8 mouse cellular contexts compared by ENCODE assay signal in the genomic region with DNA sequence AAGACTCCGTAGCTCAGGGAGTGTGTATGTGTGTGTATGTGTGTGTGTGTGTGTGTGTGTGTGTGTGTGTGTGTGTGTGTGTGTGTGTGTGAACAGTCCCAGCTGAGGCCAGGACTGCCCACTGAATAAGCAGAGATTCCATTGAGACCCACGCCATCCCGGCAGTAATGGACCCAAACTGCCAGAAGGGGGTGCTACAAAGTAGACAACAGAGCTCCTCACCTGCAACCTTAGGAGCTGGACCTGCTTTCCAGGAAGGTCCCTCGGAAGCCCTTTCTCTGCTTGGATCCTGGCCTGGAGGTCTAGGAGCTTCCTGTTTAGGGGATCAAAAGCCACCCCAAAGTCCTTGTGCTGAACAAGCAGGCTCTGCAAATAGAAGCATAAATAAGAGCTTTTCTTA. TPM values are rescaled to one million over a fixed set of nuclear protein-coding genes. Genes with fewer than 3 reads are reported as not detected.
DNase-seq lines count a peak whose midpoint lies in the region; ATAC-seq and TF ChIP-seq lines count a peak whose summit lies in the region.

No protein-coding gene starts in this region.

- ATAC-seq in forebrain, embryonic 15.5 days (replicated peaks) = no peak
- no peak for ATAC-seq in limb, embryonic 11.5 days (ENCODE audit: insufficient number of reproducible peaks, low FRiP score, low TSS enrichment, low read depth)

- H3K9ac ChIP-seq in forebrain, embryonic 15.5 days (replicated peaks) = no peak overlapping the region
- H3K9ac ChIP-seq in limb, embryonic 11.5 days (ENCODE audit: low read length) = no peak overlapping the region

- WGBS in forebrain, embryonic 10.5 days = 28% methylated on average over 4 of the region's 4 CpGs
- 28% methylated on average over 4 of the region's 4 CpGs for WGBS in forebrain, embryonic 15.5 days
- WGBS in limb, embryonic 11.5 days = 23% methylated on average over 4 of the region's 4 CpGs

- H3K27me3 ChIP-seq in forebrain, embryonic 10.5 days (ENCODE audit: poor library complexity, severe bottlenecking) = no peaks in the 10 kb centered on the region
- no peaks in the 10 kb centered on the region for H3K27me3 ChIP-seq in forebrain, embryonic 15.5 days
- H3K27me3 ChIP-seq in testis, adult 2 months (ENCODE audit: control insufficient read depth, insufficient read depth, low read length) = no peaks in the 10 kb centered on the region
- no peaks in the 10 kb centered on the region for H3K27me3 ChIP-seq in limb, embryonic 11.5 days (ENCODE audit: control insufficient read depth, insufficient read depth, low read length)

- H3K4me3 ChIP-seq in forebrain, embryonic 10.5 days = no peak overlapping the region
- H3K4me3 ChIP-seq in forebrain, embryonic 15.5 days = no peak overlapping the region
- no peak overlapping the region for H3K4me3 ChIP-seq in testis, adult 2 months (ENCODE audit: control insufficient read depth, low read depth, low read length)
- H3K4me3 ChIP-seq in limb, embryonic 11.5 days (ENCODE audit: low read depth, low read length) = no peak overlapping the region

- peak; percentile 57; the same call in 1 of the 2 replicates for TF ChIP-seq CTCF in testis, adult 2 months (IDR thresholded peaks at IDR 0.05; ENCODE audit: control insufficient read depth, insufficient read depth, insufficient replicate concordance, low read depth, low read length)

- DNase-seq in forebrain, embryonic 10.5 days (ENCODE audit: extremely low spot score, low spot score) = peak; percentile 63
- no peak for DNase-seq in testis, postnatal 14 days (ENCODE audit: low spot score)
- peak; percentile 44 for DNase-seq in cerebellum, adult 9-11 months
- DNase-seq in heart, postnatal 36 days = peak; percentile 54 to 70
- peak; percentile 83 for DNase-seq in limb, embryonic 11.5 days (ENCODE audit: low spot score)
- peak; percentile 40 for DNase-seq in retina, postnatal 7 days (ENCODE audit: low read depth, low spot score)

- TF ChIP-seq POLR2A in testis, adult 2 months (IDR thresholded peaks at IDR 0.05; ENCODE audit: control insufficient read depth, low read depth, low read length) = no peak

- intact Hi-C loops in heart, postnatal 36 days (cut with DNase I) = loop anchor here (5.0 kb wide), 3 partner anchors 33 to 473 kb away; no protein-coding TSS in a partner anchor

- H3K27ac ChIP-seq in forebrain, embryonic 10.5 days = no peak overlapping the region
- no peak overlapping the region for H3K27ac ChIP-seq in forebrain, embryonic 15.5 days (replicated peaks)
- H3K27ac ChIP-seq in testis, adult 2 months (ENCODE audit: control insufficient read depth, insufficient read depth, low read depth, low read length) = no peak overlapping the region
- H3K27ac ChIP-seq in limb, embryonic 11.5 days (replicated peaks; ENCODE audit: low read depth, low read length) = no peak overlapping the region

- H3K4me1 ChIP-seq in forebrain, embryonic 10.5 days = peaks cover 10% of the 10 kb centered on the region; the same call in 1 of the 2 replicates
- H3K4me1 ChIP-seq in forebrain, embryonic 15.5 days = peaks cover 11% of the 10 kb centered on the region
- H3K4me1 ChIP-seq in testis, adult 2 months (ENCODE audit: control insufficient read depth, insufficient read depth, low read length) = no peaks in the 10 kb centered on the region; the same call in none of the 2 replicates
- no peaks in the 10 kb centered on the region for H3K4me1 ChIP-seq in limb, embryonic 11.5 days (ENCODE audit: control insufficient read depth, insufficient read depth, low read length)

- H3K36me3 ChIP-seq in forebrain, embryonic 10.5 days (replicated peaks) = no peaks in the 10 kb centered on the region
- no peaks in the 10 kb centered on the region for H3K36me3 ChIP-seq in forebrain, embryonic 15.5 days
- no peaks in the 10 kb centered on the region for H3K36me3 ChIP-seq in testis, adult 2 months (ENCODE audit: control insufficient read depth, insufficient read depth, low read length)
- no peaks in the 10 kb centered on the region for H3K36me3 ChIP-seq in limb, embryonic 11.5 days (ENCODE audit: control insufficient read depth, insufficient read depth, low read length)

- no peaks in the 10 kb centered on the region for H3K9me3 ChIP-seq in forebrain, embryonic 10.5 days
- no peaks in the 10 kb centered on the region for H3K9me3 ChIP-seq in forebrain, embryonic 15.5 days
- no peaks in the 10 kb centered on the region for H3K9me3 ChIP-seq in limb, embryonic 11.5 days (ENCODE audit: control insufficient read depth, low read length)

- H3K4me2 ChIP-seq in forebrain, embryonic 15.5 days (replicated peaks) = no peak overlapping the region
- no peak overlapping the region for H3K4me2 ChIP-seq in limb, embryonic 11.5 days (ENCODE audit: low read depth, severe bottlenecking)

RNA-seq across cellular contexts. Expression of a gene that starts 55.7 kb away (rescaled TPM):
- polyA plus RNA-seq in forebrain, embryonic 10.5 days (2016; fragmentation: Nextera tagmentation; extraction: Ambion mirVana) = 0.10 and 0.27 TPM in 2 replicates
- polyA plus RNA-seq in forebrain, embryonic 15.5 days (2015; fragmentation: Nextera tagmentation; extraction: Ambion mirVana) = 0.11 TPM in 1 of 2 replicates, not detected in the other
- polyA plus RNA-seq in testis, adult 2 months (2012; rRNA removed) = 7.5 and 7.8 TPM in 2 replicates
- total RNA-seq in heart, postnatal 36 days (2021) = 1 to 10 TPM; 7.2 to 7.8 TPM
- 0.20 and 0.31 TPM in 2 replicates for polyA plus RNA-seq in limb, embryonic 11.5 days (2014; fragmentation: Nextera tagmentation; extraction: Ambion mirVana)
